In genomic region chr4:82536435-82537278, GRCm38 (mm10) we compare ENCODE assay signal across 8 mouse cellular contexts.
DNase-seq lines count a peak whose midpoint lies in the region; ATAC-seq and TF ChIP-seq lines count a peak whose summit lies in the region.

No protein-coding gene starts in this region.

- H3K9me3 ChIP-seq in heart, embryonic 10.5 days = no peaks in the 10 kb centered on the region
- H3K9me3 ChIP-seq in kidney, postnatal 0 days (replicated peaks; ENCODE audit: low read length) = no peaks in the 10 kb centered on the region
- H3K9me3 ChIP-seq in neural tube, embryonic 11.5 days (ENCODE audit: control insufficient read depth, low read length) = no peaks in the 10 kb centered on the region

- ATAC-seq in kidney, postnatal 0 days (replicated peaks; ENCODE audit: low FRiP score, low read depth) = no peak
- no peak for ATAC-seq in neural tube, embryonic 11.5 days (ENCODE audit: insufficient read depth, low FRiP score, low TSS enrichment)

- no peak for TF ChIP-seq CTCF in layer of hippocampus, adult 2 months (conservative IDR thresholded peaks at IDR 0.05)
- no peak for TF ChIP-seq CTCF in kidney, postnatal 0 days (IDR thresholded peaks at IDR 0.05; ENCODE audit: low read depth)

- H3K4me2 ChIP-seq in kidney, postnatal 0 days (ENCODE audit: low read length) = peak overlapping the region; percentile 82
- peak overlapping the region; percentile 56 for H3K4me2 ChIP-seq in neural tube, embryonic 11.5 days (ENCODE audit: low read depth)

- peak overlapping the region; percentile 99 for H3K27ac ChIP-seq in layer of hippocampus, adult 2 months
- peak overlapping the region; percentile 86 for H3K27ac ChIP-seq in heart, embryonic 10.5 days
- no peak overlapping the region for H3K27ac ChIP-seq in kidney, postnatal 0 days
- no peak overlapping the region for H3K27ac ChIP-seq in neural tube, embryonic 11.5 days (ENCODE audit: low read depth, low read length)

- WGBS in heart, embryonic 10.5 days = 8% methylated on average over 36 of the region's 36 CpGs
- WGBS in kidney, postnatal 0 days = 23% methylated on average over 36 of the region's 36 CpGs
- WGBS in neural tube, embryonic 11.5 days = 3% methylated on average over 36 of the region's 36 CpGs

- H3K27me3 ChIP-seq in heart, embryonic 10.5 days (ENCODE audit: insufficient read depth, poor library complexity, severe bottlenecking) = peaks cover 37% of the 10 kb centered on the region
- peaks cover 43% of the 10 kb centered on the region for H3K27me3 ChIP-seq in kidney, postnatal 0 days (ENCODE audit: insufficient read depth, low read length)
- H3K27me3 ChIP-seq in neural tube, embryonic 11.5 days (ENCODE audit: control insufficient read depth, insufficient read depth, low read length) = peaks cover 38% of the 10 kb centered on the region

- no peaks in the 10 kb centered on the region for H3K36me3 ChIP-seq in heart, embryonic 10.5 days
- H3K36me3 ChIP-seq in kidney, postnatal 0 days (ENCODE audit: insufficient read depth, low read length) = no peaks in the 10 kb centered on the region
- no peaks in the 10 kb centered on the region for H3K36me3 ChIP-seq in neural tube, embryonic 11.5 days (ENCODE audit: control insufficient read depth, insufficient read depth, low read length)

- H3K4me3 ChIP-seq in layer of hippocampus, adult 2 months = peak overlapping the region; percentile 62
- peak overlapping the region; percentile 62 for H3K4me3 ChIP-seq in heart, embryonic 10.5 days
- peak overlapping the region; percentile 38 for H3K4me3 ChIP-seq in kidney, postnatal 0 days (replicated peaks; ENCODE audit: low read depth, low read length)
- H3K4me3 ChIP-seq in neural tube, embryonic 11.5 days (ENCODE audit: low read depth, low read length) = peak overlapping the region; percentile 26

- H3K4me1 ChIP-seq in heart, embryonic 10.5 days = peaks cover 44% of the 10 kb centered on the region
- peaks cover 11% of the 10 kb centered on the region; the same call in 1 of the 2 replicates for H3K4me1 ChIP-seq in kidney, postnatal 0 days (replicated peaks; ENCODE audit: insufficient read depth, low read length)
- H3K4me1 ChIP-seq in neural tube, embryonic 11.5 days (ENCODE audit: control insufficient read depth, insufficient read depth, low read length) = peaks cover 19% of the 10 kb centered on the region; the same call in 1 of the 2 replicates

- no peak for DNase-seq in layer of hippocampus, adult 2 months (ENCODE audit: low spot score in 2 of 2)
- DNase-seq in layer of hippocampus, adult 9-10 months (ENCODE audit: low spot score) = no peak
- peak; percentile 61 for DNase-seq in cerebellum, adult 8-10 months
- DNase-seq in heart, embryonic 10.5 days (ENCODE audit: low spot score) = no peak
- DNase-seq in kidney, postnatal 0 days (ENCODE audit: low spot score) = no peak
- DNase-seq in neural tube, embryonic 11.5 days (ENCODE audit: low spot score) = peak; percentile 44
- no peak for DNase-seq in ovary, postnatal 14 days (ENCODE audit: low spot score)
- DNase-seq in lung, postnatal 14 days = no peak

- no peak overlapping the region for H3K9ac ChIP-seq in kidney, postnatal 0 days (ENCODE audit: low read depth, low read length)
- peak overlapping the region; percentile 35; the same call in 1 of the 2 replicates for H3K9ac ChIP-seq in neural tube, embryonic 11.5 days (ENCODE audit: low read length)

Comparison
In these comparisons a context has a peak if more than half of its experiments do, and no peak if none do; other contexts are left out.
1. DNase-seq: peak in cerebellum, adult 8-10 months (single experiment) and neural tube, embryonic 11.5 days (single experiment); none in layer of hippocampus, adult 2 months (0 of 2), layer of hippocampus, adult 9-10 months (single experiment), heart, embryonic 10.5 days (single experiment), kidney, postnatal 0 days (single experiment), ovary, postnatal 14 days (single experiment) and lung, postnatal 14 days (single experiment).
2. H3K27ac ChIP-seq: peak in layer of hippocampus, adult 2 months (single experiment) and heart, embryonic 10.5 days (single experiment); none in kidney, postnatal 0 days (single experiment) and neural tube, embryonic 11.5 days (single experiment).
3. Peak in every context shown above with its lines, with median percentiles within 50 percentile points of each other: H3K4me3 ChIP-seq.